Mouse (Mus musculus): ENCODE data around the gene Ergic3. TPM values are rescaled to one million over a fixed set of nuclear protein-coding genes. Genes with fewer than 3 reads are reported as not detected.
A peak's percentile ranks its signal among the peaks of the same experiment; 100 is the strongest.

The Ergic3 gene
- 138 and 144 TPM in 2 replicates for polyA plus RNA-seq (2015; fragmentation: Nextera tagmentation; extraction: Ambion mirVana)

DNA sequence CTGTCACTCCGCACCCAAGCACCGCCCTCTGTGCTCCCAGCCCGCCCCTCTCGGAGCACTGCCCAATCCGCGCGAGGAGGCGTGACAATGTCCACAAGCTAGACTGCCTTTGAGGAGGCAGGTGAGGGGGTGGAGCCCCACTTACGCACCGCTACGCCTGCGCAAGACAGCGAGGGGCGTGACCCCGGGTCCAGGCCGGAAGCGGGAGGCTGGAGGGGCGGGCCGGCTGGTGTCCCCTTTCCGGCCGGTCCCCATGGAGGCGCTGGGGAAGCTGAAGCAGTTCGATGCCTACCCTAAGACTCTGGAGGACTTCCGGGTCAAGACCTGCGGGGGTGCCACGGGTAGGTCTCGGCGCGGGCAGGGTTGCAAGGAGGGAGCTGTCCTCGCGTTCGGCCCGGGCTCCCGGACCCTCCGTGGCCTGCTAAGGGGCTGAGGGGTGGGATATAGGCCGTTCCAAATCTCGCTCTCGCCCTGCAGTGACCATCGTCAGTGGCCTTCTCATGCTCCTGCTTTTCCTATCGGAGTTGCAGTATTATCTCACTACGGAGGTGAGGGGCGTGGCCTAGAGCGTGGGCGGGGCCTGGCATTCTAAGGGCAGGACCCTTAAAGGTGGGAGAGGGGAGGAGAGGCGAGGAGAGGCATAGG, at the start of gene Ergic3, which contains the start of gene 6430550D23Rik:
Ergic3 (plus strand) TSS at position 158 of the 645 bp plus-strand sequence.
6430550D23Rik (minus strand) TSS at position 90 of the 645 bp plus-strand sequence.
- Histone ChIP-seq H3K36me3 (ENCODE audit: control insufficient read depth, insufficient read depth, low read length) (peaks cover 21% of the 10 kb centered on the region), H3K9ac (ENCODE audit: low read length) (peak within 1 kb of the TSS; percentile 82), H3K9me3 (ENCODE audit: control insufficient read depth, low read length) (no peaks in the 10 kb centered on the region), H3K4me1 (replicated peaks; ENCODE audit: control insufficient read depth, insufficient read depth) (0 out of 2 replicates have a peak, but pooled peaks cover 2% of the 10 kb centered on the region), H3K27me3 (ENCODE audit: control insufficient read depth, insufficient read depth, low read length) (no peaks in the 10 kb centered on the region), H3K4me2 (replicated peaks; ENCODE audit: low read depth) (peak within 1 kb of the TSS; percentile 79), H3K4me3 (ENCODE audit: low read depth, low read length) (peak within 1 kb of the TSS; percentile 86), H3K27ac (replicated peaks) (peak within 1 kb of the TSS; percentile 71)
- DNase-seq (ENCODE audit: low spot score) (peak; percentile 100), ATAC-seq (ENCODE audit: low FRiP score, low TSS enrichment) (peak; percentile 99)
- TF ChIP-seq CTCF (IDR thresholded peaks at IDR 0.05; ENCODE audit: low read depth) (no peak), EP300 (optimal IDR thresholded peaks at IDR 0.05) (no peak)
- 0% methylated on average over 45 of the region's 45 CpGs for WGBS

- Histone ChIP-seq H3K9ac (ENCODE audit: low read length) (no peak overlapping the region), H3K9me3 (ENCODE audit: control insufficient read depth, low read length) (no peaks in the 10 kb centered on the region), H3K4me1 (replicated peaks; ENCODE audit: control insufficient read depth, insufficient read depth) (no peaks in the 10 kb centered on the region), H3K4me3 (ENCODE audit: low read depth, low read length) (no peak overlapping the region), H3K27ac (replicated peaks) (no peak overlapping the region), H3K4me2 (replicated peaks; ENCODE audit: low read depth) (no peak overlapping the region), H3K36me3 (ENCODE audit: control insufficient read depth, insufficient read depth, low read length) (peaks cover 8% of the 10 kb centered on the region), H3K27me3 (ENCODE audit: control insufficient read depth, insufficient read depth, low read length) (no peaks in the 10 kb centered on the region)
- TF ChIP-seq EP300 (optimal IDR thresholded peaks at IDR 0.05) (no peak), CTCF (IDR thresholded peaks at IDR 0.05; ENCODE audit: low read depth) (no peak)
- 67% methylated on average over 5 of the region's 5 CpGs for WGBS
- ATAC-seq (ENCODE audit: low FRiP score, low TSS enrichment) (no peak), DNase-seq (ENCODE audit: low spot score) (no peak)
Measured at GRCm38 (mm10) chr2:155959981-155960380, 47.9 kb upstream of the Ergic3 start.

- no peaks in the 10 kb centered on the region for H3K27me3 ChIP-seq (ENCODE audit: control insufficient read depth, insufficient read depth, low read length)
- no peaks in the 10 kb centered on the region for H3K4me1 ChIP-seq (replicated peaks; ENCODE audit: control insufficient read depth, insufficient read depth)
- no peaks in the 10 kb centered on the region for H3K9me3 ChIP-seq (ENCODE audit: control insufficient read depth, low read length)
- H3K36me3 ChIP-seq (ENCODE audit: control insufficient read depth, insufficient read depth, low read length) = peaks cover 13% of the 10 kb centered on the region
- H3K27ac ChIP-seq (replicated peaks) = no peak overlapping the region
- 80% methylated on average over 10 of the region's 10 CpGs for WGBS
- H3K4me3 ChIP-seq (ENCODE audit: low read depth, low read length) = no peak overlapping the region
- TF ChIP-seq CTCF (IDR thresholded peaks at IDR 0.05; ENCODE audit: low read depth) = no peak
- TF ChIP-seq EP300 (optimal IDR thresholded peaks at IDR 0.05) = no peak
- no peak overlapping the region for H3K9ac ChIP-seq (ENCODE audit: low read length)
- no peak for ATAC-seq (ENCODE audit: low FRiP score, low TSS enrichment)
- no peak overlapping the region for H3K4me2 ChIP-seq (replicated peaks; ENCODE audit: low read depth)
- DNase-seq (ENCODE audit: low spot score) = no peak
Measured at GRCm38 (mm10) chr2:155961862-155962261, 46.0 kb upstream of the Ergic3 start.

GRCm38 (mm10) chr2:155962991-155963390, 44.9 kb upstream of the Ergic3 start:
- TF ChIP-seq CTCF (IDR thresholded peaks at IDR 0.05; ENCODE audit: low read depth) (peak; percentile 79), EP300 (optimal IDR thresholded peaks at IDR 0.05) (no peak)
- DNase-seq (ENCODE audit: low spot score) (no peak), ATAC-seq (ENCODE audit: low FRiP score, low TSS enrichment) (0 out of 2 replicates have a peak, but pooled peaks have one; percentile 45)
- no peaks in the 10 kb centered on the region for H3K27me3 ChIP-seq (ENCODE audit: control insufficient read depth, insufficient read depth, low read length)
- no peak overlapping the region for H3K27ac ChIP-seq (replicated peaks)
- H3K36me3 ChIP-seq (ENCODE audit: control insufficient read depth, insufficient read depth, low read length) = peaks cover 23% of the 10 kb centered on the region
- H3K4me1 ChIP-seq (replicated peaks; ENCODE audit: control insufficient read depth, insufficient read depth) = no peaks in the 10 kb centered on the region
- 30% methylated on average over 1 of the region's 1 CpGs for WGBS
- H3K4me2 ChIP-seq (replicated peaks; ENCODE audit: low read depth) = no peak overlapping the region
- no peak overlapping the region for H3K4me3 ChIP-seq (ENCODE audit: low read depth, low read length)
- no peak overlapping the region for H3K9ac ChIP-seq (ENCODE audit: low read length)
- no peaks in the 10 kb centered on the region for H3K9me3 ChIP-seq (ENCODE audit: control insufficient read depth, low read length)

DNA sequence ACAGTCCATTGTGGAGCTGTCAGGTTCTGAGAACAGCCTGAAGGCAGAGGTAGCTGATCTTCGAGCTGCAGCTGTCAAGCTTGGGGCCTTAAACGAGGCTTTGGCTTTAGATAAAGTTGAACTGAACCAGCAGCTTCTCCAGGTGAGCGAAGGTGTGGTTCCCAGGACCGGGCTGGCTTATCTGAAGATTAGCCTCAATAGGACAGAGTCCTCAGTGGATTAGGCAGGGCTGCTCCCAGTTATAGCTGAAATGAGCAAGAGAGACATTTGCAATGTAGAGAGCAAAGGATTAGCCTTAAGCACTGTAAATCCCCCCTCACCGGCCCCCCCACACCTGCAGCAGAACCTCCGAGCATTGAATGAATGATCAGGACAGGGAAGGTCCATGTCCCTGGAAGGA, 34.5 kb upstream of the Ergic3 start:
- WGBS = 74% methylated on average over 6 of the region's 6 CpGs
- H3K4me2 ChIP-seq (replicated peaks; ENCODE audit: low read depth) = no peak overlapping the region
- no peak overlapping the region for H3K27ac ChIP-seq (replicated peaks)
- no peak overlapping the region for H3K4me3 ChIP-seq (ENCODE audit: low read depth, low read length)
- H3K4me1 ChIP-seq (replicated peaks; ENCODE audit: control insufficient read depth, insufficient read depth) = no peaks in the 10 kb centered on the region
- peaks cover 36% of the 10 kb centered on the region for H3K36me3 ChIP-seq (ENCODE audit: control insufficient read depth, insufficient read depth, low read length)
- H3K27me3 ChIP-seq (ENCODE audit: control insufficient read depth, insufficient read depth, low read length) = no peaks in the 10 kb centered on the region
- H3K9ac ChIP-seq (ENCODE audit: low read length) = no peak overlapping the region
- no peak for TF ChIP-seq CTCF (IDR thresholded peaks at IDR 0.05; ENCODE audit: low read depth)
- no peak for TF ChIP-seq EP300 (optimal IDR thresholded peaks at IDR 0.05)
- ATAC-seq (ENCODE audit: low FRiP score, low TSS enrichment) (no peak), DNase-seq (ENCODE audit: low spot score) (no peak)
- no peaks in the 10 kb centered on the region for H3K9me3 ChIP-seq (ENCODE audit: control insufficient read depth, low read length)

DNA sequence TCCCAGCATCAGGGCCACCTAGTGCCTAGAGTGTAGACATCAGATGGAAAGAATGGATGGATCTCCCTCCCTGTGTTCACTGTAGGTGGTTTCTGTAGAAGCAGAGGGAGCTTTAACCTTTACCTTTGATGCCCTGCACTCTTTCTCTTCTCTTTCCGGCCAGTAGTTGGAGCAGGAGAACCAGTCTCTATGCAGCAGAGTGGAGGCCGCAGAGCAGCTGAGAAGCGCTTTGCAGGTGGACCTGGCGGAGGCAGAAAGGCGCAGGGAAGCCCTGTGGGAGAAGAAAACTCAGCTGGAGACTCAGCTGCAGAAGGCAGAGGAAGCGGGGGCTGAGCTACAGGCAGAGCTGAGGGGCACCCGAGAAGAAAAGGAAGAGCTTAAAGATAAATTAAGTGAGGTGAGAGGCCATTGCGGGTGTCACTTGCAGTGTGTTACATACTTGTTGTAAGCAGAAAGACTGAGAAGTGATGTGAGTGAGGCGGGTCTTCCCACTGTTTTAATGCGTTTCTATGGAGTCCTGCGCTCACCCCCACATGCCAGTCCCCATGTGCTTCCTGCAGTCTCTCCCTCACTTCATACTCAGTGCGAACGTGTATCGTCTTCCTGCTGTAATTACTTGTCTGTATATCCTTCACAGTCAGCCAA, 33.6 kb upstream of the Ergic3 start:
- 78% methylated on average over 14 of the region's 14 CpGs for WGBS
- H3K4me2 ChIP-seq (replicated peaks; ENCODE audit: low read depth) = no peak overlapping the region
- no peaks in the 10 kb centered on the region for H3K4me1 ChIP-seq (replicated peaks; ENCODE audit: control insufficient read depth, insufficient read depth)
- H3K27ac ChIP-seq (replicated peaks) = no peak overlapping the region
- DNase-seq (ENCODE audit: low spot score) (peak; percentile 31), ATAC-seq (ENCODE audit: low FRiP score, low TSS enrichment) (no peak)
- no peaks in the 10 kb centered on the region for H3K27me3 ChIP-seq (ENCODE audit: control insufficient read depth, insufficient read depth, low read length)
- peaks cover 36% of the 10 kb centered on the region for H3K36me3 ChIP-seq (ENCODE audit: control insufficient read depth, insufficient read depth, low read length)
- no peak overlapping the region for H3K9ac ChIP-seq (ENCODE audit: low read length)
- H3K4me3 ChIP-seq (ENCODE audit: low read depth, low read length) = no peak overlapping the region
- TF ChIP-seq CTCF (IDR thresholded peaks at IDR 0.05; ENCODE audit: low read depth) = peak; percentile 52
- no peak for TF ChIP-seq EP300 (optimal IDR thresholded peaks at IDR 0.05)
- no peaks in the 10 kb centered on the region for H3K9me3 ChIP-seq (ENCODE audit: control insufficient read depth, low read length)
